Mouse (Mus musculus): Measurements from ENCODE around the gene Aste1.
A peak's percentile ranks its signal among the peaks of the same experiment; 100 is the strongest.

Gene Aste1

GRCm38 (mm10) chr9:105395218-105395627, at the start of gene Aste1, which contains the start of gene Nek11:
TSS of gene Aste1 (plus strand) at chr9:105395392.
TSS of gene Nek11 (minus strand) at chr9:105395524.
- DNase-seq (ENCODE audit: low read depth) = peak; percentile 97

- no peak for DNase-seq (ENCODE audit: low read depth)
Observed at GRCm38 (mm10) chr9:105348242-105349031, 46.8 kb upstream of the Aste1 start.

GRCm38 (mm10) chr9:105349034-105349433, 46.2 kb upstream of the Aste1 start:
- DNase-seq (ENCODE audit: low read depth) = no peak

- peak; percentile 6 for DNase-seq (ENCODE audit: low read depth)
Observed at GRCm38 (mm10) chr9:105362181-105362580, 33.0 kb upstream of the Aste1 start.

GRCm38 (mm10) chr9:105363520-105364231, 31.5 kb upstream of the Aste1 start:
- DNase-seq (ENCODE audit: low read depth) = no peak

GRCm38 (mm10) chr9:105366199-105366598, 29.0 kb upstream of the Aste1 start:
- no peak for DNase-seq (ENCODE audit: low read depth)

- DNase-seq (ENCODE audit: low read depth) = peak; percentile 53
Observed at GRCm38 (mm10) chr9:105368605-105369004, 26.6 kb upstream of the Aste1 start.

- no peak for DNase-seq (ENCODE audit: low read depth)
Observed at GRCm38 (mm10) chr9:105374361-105374760, 20.8 kb upstream of the Aste1 start.

GRCm38 (mm10) chr9:105376411-105376810, 18.8 kb upstream of the Aste1 start:
- no peak for DNase-seq (ENCODE audit: low read depth)

GRCm38 (mm10) chr9:105376954-105377530, 18.1 kb upstream of the Aste1 start:
- DNase-seq (ENCODE audit: low read depth) = no peak

- no peak for DNase-seq (ENCODE audit: low read depth)
Observed at GRCm38 (mm10) chr9:105377622-105378021, 17.6 kb upstream of the Aste1 start.

- no peak for DNase-seq (ENCODE audit: low read depth)
Observed at GRCm38 (mm10) chr9:105379533-105380145, 15.6 kb upstream of the Aste1 start.

GRCm38 (mm10) chr9:105387403-105387802, 7.8 kb upstream of the Aste1 start:
- DNase-seq (ENCODE audit: low read depth) = no peak

GRCm38 (mm10) chr9:105389289-105389688, 5.9 kb upstream of the Aste1 start:
- DNase-seq (ENCODE audit: low read depth) = peak; percentile 80

- no peak for DNase-seq (ENCODE audit: low read depth)
Observed at GRCm38 (mm10) chr9:105390616-105391015, 4.6 kb upstream of the Aste1 start.

- DNase-seq (ENCODE audit: low read depth) = no peak
Observed at GRCm38 (mm10) chr9:105394720-105395119, 472 bp upstream of the Aste1 start.

- DNase-seq (ENCODE audit: low read depth) = no peak
Observed at GRCm38 (mm10) chr9:105408549-105408948, 13.4 kb downstream of the Aste1 start.

GRCm38 (mm10) chr9:105459032-105459431, 63.8 kb downstream of the Aste1 start:
- no peak for DNase-seq (ENCODE audit: low read depth)

GRCm38 (mm10) chr9:105461496-105461895, 66.3 kb downstream of the Aste1 start:
- DNase-seq (ENCODE audit: low read depth) = no peak

All from induced T-regulatory cell, adult 2 months (primary cell).